Mouse (Mus musculus) embryonic facial prominence, embryonic 10.5 days (tissue): ENCODE results near the gene Erg28. TPM values are rescaled to one million over a fixed set of nuclear protein-coding genes. Genes with fewer than 3 reads are reported as not detected.

Experiments used
- polyA plus RNA-seq: library from polyadenylated mRNA; unstranded; fragments of >200 nt; fragmentation: Nextera tagmentation; extraction: Ambion mirVana; gene quantifications from 2 replicates; pipeline ENCODE4 v1.2.1, GENCODE M21; 2016

Erg28 gene
- polyA plus RNA-seq, 1 experiment from 2014 or later: 102 TPM

Other genes starting within 250 kb of the Erg28 start
- 0.15 and 0.48 TPM in 2 replicates for gene Jdp2, start 225.5 kb downstream of the Erg28 start, polyA plus RNA-seq
- 2.4 and 2.6 TPM in 2 replicates for gene Batf, start 137.9 kb downstream of the Erg28 start, polyA plus RNA-seq
- 0.74 and 0.88 TPM in 2 replicates for gene Flvcr2, start 78.0 kb downstream of the Erg28 start, polyA plus RNA-seq
- gene Ttll5, start 109 bp upstream of the Erg28 start, polyA plus RNA-seq: 17.0 and 19.5 TPM in 2 replicates